Mouse (Mus musculus) brain, embryonic 14.5 days (tissue): ENCODE results near the gene Efna4. TPM values are rescaled to one million over a fixed set of nuclear protein-coding genes. Genes with fewer than 3 reads are reported as not detected.
A peak's percentile ranks its signal among the peaks of the same experiment; 100 is the strongest.

Experiments
- DNase-seq: peaks from one replicate; pipeline ENCODE4 v3.0.0-alpha.2; 2011; ENCODE audit warnings: low read depth
- CTCF ChIP-seq: fragments of 200-500 bp; IDR thresholded peaks from 2 replicates; pipeline ENCODE4 v1.5.1; 2012; ENCODE audit warnings: inconsistent platforms, mild to moderate bottlenecking, moderate library complexity, borderline replicate concordance; ENCODE audit not compliant: insufficient read depth, insufficient read length; ENCODE audit errors: extremely low read depth
- POLR2A ChIP-seq: fragments of 200-500 bp; IDR thresholded peaks from 2 replicates; pipeline ENCODE4 v1.6.1; 2012; ENCODE audit warnings: mild to moderate bottlenecking, inconsistent platforms, borderline replicate concordance; ENCODE audit not compliant: poor library complexity, insufficient read depth, insufficient read length, severe bottlenecking; ENCODE audit errors: extremely low read depth
- polyA plus RNA-seq: library from polyadenylated mRNA; depleted of rRNA; stranded (reverse); fragments of >200 nt; gene quantifications from 2 replicates; pipeline ENCODE4 v1.2.3, GENCODE M21; 2012

The Efna4 gene
- polyA plus RNA-seq, 1 experiment: 12.6 TPM

GRCm38 (mm10) chr3:89343279-89343678, 5.5 kb upstream of the Efna4 start:
- no peak for DNase-seq

GRCm38 (mm10) chr3:89341794-89342193, 4.0 kb upstream of the Efna4 start:
- no peak for TF ChIP-seq POLR2A
- DNase-seq: no peak

More at GRCm38 (mm10) chr3:89343279-89343678, 5.5 kb upstream of the Efna4 start:
- TF ChIP-seq POLR2A (no peak), CTCF (no peak)

GRCm38 (mm10) chr3:89340465-89340864, 2.6 kb upstream of the Efna4 start:
- DNase-seq: peak; percentile 88
- no peak for TF ChIP-seq POLR2A
- peak; percentile 96 for TF ChIP-seq CTCF

DNA sequence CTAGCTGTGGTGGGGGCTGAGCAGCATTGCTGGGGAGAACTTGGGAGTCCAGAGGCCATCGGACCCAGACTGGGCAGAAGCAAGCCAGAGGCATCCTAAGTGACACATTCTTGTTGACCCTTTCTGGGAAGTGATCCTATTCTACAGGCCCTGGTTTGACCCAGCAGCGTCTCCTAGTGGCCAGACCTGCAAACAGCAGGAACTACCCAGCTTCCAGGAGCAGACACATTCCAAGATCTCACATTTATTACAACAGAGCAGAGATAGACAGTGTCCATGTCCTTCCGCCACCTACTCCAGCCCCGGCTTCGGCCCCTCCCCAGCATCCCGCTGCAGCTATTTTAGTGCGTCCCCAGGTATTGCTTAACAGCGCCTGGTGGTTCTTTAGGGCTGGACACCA, 1.6 kb upstream of the Efna4 start:
- DNase-seq: peak; percentile 73
- TF ChIP-seq CTCF (peak; percentile 88), POLR2A (no peak)

GRCm38 (mm10) chr3:89337062-89337720, 637 bp downstream of the Efna4 start:
- TF ChIP-seq POLR2A: no peak
- TF ChIP-seq CTCF: no peak
- DNase-seq: peak; percentile 37

DNA sequence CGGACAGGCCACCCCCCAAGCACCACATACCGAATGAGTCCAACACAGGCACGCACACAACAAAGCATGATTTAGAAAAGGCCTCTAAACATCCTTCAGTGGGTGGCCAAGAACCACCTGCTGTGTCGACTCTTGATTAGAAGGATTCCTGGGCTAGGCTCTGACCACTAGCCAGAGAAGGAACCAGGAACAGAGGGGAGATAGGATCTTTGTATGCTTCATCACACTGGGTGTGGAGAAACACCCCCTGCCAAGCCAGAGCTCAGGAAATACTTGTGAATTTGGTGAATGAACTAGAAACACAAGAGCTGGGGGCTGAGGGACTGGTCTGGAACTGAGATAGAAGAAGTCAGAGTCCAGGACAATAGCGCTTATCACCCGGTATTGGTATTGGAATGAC, 1.3 kb downstream of the Efna4 start:
- peak; percentile 25 for DNase-seq
- TF ChIP-seq POLR2A: no peak
- no peak for TF ChIP-seq CTCF

DNA sequence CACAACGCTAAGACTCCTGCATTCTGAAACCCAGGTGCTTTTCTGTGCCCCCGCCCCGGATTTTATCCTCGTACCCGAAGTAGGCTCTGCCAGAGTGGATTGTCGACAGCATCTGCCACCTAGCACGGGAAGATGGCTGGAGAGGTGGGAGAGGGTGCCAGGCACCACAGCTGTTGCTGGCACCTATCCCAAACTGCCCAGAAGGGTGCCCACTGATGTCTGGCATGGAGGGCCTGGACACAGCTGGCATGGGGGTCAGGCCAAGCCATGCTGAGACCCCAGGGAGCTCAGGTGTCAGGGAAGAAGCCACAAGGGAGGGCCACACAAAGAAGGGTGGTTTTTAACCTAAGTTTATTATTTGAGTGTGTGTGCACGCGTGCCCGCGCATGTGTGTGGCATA, 4.8 kb downstream of the Efna4 start:
- TF ChIP-seq POLR2A: no peak
- TF ChIP-seq CTCF: no peak
- peak; percentile 46 for DNase-seq

- DNase-seq: peak; percentile 62
- TF ChIP-seq CTCF (no peak), POLR2A (no peak)
Measured at GRCm38 (mm10) chr3:89332476-89332875, 5.4 kb downstream of the Efna4 start.

DNA sequence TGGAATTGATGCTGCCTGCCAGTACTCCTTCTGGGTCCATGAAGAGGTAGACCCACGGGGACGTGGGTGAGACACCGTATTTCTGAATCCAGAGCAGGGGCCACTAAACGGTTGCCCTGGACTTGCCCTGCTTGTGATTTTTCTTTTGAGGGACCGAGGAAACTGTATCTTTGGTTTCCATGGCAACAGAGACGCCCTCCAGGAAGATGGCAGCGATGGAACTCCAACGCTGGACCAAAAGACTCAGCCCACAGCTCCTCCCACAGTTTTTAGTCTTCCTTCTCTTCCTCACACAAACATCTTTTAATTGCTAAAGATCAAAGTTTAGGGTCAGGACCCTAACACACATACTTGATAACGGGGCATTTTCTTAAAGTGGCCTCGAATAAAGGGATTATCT, 5.8 kb downstream of the Efna4 start:
- peak; percentile 54 for DNase-seq
- TF ChIP-seq CTCF (no peak), POLR2A (no peak)

- no peak for DNase-seq
- TF ChIP-seq POLR2A: no peak
- TF ChIP-seq CTCF: no peak
Measured at GRCm38 (mm10) chr3:89331561-89331960, 6.3 kb downstream of the Efna4 start.

- peak; percentile 60 for DNase-seq
- TF ChIP-seq POLR2A (no peak), CTCF (no peak)
Measured at GRCm38 (mm10) chr3:89330948-89331347, 6.9 kb downstream of the Efna4 start.

GRCm38 (mm10) chr3:89330346-89330745, 7.5 kb downstream of the Efna4 start:
- TF ChIP-seq CTCF (no peak), POLR2A (no peak)
- peak; percentile 63 for DNase-seq
